Mouse (Mus musculus): Measurements from ENCODE around the gene Dapp1. TPM values are rescaled to one million over a fixed set of nuclear protein-coding genes. Genes with fewer than 3 reads are reported as not detected.
"Not testable (repeated sequence)": the region's sequence is repeated elsewhere in the genome, so short reads cannot be mapped to it uniquely, and the experiment has no call there.

Dapp1 gene
- polyA plus RNA-seq, 1 experiment from 2014 or later: 11.4 TPM

GRCm38 (mm10) chr3:137952914-137953880 lies 28.1 kb downstream of the Dapp1 start:
- Histone ChIP-seq H3K27me3 (ENCODE audit: control insufficient read depth, insufficient read depth, low read length) (no peaks in the 10 kb centered on the region), H3K9me3 (ENCODE audit: control insufficient read depth, low read length) (no peaks in the 10 kb centered on the region), H3K4me2 (replicated peaks; ENCODE audit: low read depth, low read length) (no peak overlapping the region), H3K4me3 (ENCODE audit: low read length) (no peak overlapping the region), H3K27ac (ENCODE audit: low read depth, low read length) (no peak overlapping the region), H3K36me3 (ENCODE audit: control insufficient read depth, insufficient read depth, low read length) (no peaks in the 10 kb centered on the region), H3K4me1 (ENCODE audit: control insufficient read depth, insufficient read depth, low read length) (peaks cover 13% of the 10 kb centered on the region), H3K9ac (ENCODE audit: low read depth, low read length) (no peak overlapping the region)
- WGBS: 69% methylated on average over 14 of the region's 14 CpGs
- ATAC-seq (ENCODE audit: low FRiP score, low TSS enrichment): no peak

DNA sequence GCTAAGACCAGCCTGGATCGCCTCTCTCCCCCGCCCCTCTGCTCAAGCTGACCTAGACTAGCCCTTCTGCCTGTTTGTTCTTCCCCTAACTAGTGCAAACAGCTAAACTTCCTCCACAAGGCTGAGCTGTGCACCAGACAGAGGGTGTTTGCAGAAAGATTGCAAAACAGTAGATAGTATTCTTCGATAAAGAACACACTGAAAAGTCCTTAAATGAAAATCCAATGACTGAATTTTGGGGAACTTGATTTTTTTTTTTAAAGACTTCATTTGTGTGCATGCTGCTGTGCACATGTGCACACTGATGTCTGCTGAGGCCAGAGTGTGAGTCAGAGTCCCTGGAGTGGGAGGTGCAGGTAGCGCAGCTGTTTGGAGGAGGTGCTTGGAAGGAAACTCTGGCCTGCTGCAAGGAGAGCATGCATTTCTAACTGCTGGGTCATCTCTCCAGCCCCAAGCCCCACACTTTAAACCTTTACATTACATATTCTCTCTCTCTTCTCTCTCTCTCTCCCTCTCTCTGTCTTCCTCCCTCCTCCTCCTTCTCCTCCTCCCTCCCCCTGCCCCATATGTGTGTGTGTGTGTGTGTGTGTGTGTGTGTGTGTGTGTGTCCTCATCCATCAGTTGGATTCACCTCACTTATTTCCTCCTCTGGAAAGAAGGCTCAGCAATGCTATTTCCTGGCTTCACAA lies 29.0 kb downstream of the Dapp1 start:
- no peak overlapping the region for H3K4me3 ChIP-seq (ENCODE audit: low read length)
- ATAC-seq (ENCODE audit: low FRiP score, low TSS enrichment): peak; percentile 71; the same call in 1 of the 2 replicates
- peaks cover 13% of the 10 kb centered on the region for H3K4me1 ChIP-seq (ENCODE audit: control insufficient read depth, insufficient read depth, low read length)
- H3K27ac ChIP-seq (ENCODE audit: low read depth, low read length): peak overlapping the region; percentile 7
- no peaks in the 10 kb centered on the region for H3K27me3 ChIP-seq (ENCODE audit: control insufficient read depth, insufficient read depth, low read length)
- no peaks in the 10 kb centered on the region for H3K9me3 ChIP-seq (ENCODE audit: control insufficient read depth, low read length)
- H3K4me2 ChIP-seq (replicated peaks; ENCODE audit: low read depth, low read length): no peak overlapping the region
- no peak overlapping the region for H3K9ac ChIP-seq (ENCODE audit: low read depth, low read length)
- 61% methylated on average over 4 of the region's 4 CpGs for WGBS
- H3K36me3 ChIP-seq (ENCODE audit: control insufficient read depth, insufficient read depth, low read length): no peaks in the 10 kb centered on the region

- Histone ChIP-seq H3K36me3 (ENCODE audit: control insufficient read depth, insufficient read depth, low read length) (no peaks in the 10 kb centered on the region), H3K27me3 (ENCODE audit: control insufficient read depth, insufficient read depth, low read length) (no peaks in the 10 kb centered on the region), H3K4me3 (ENCODE audit: low read length) (no peak overlapping the region), H3K4me1 (ENCODE audit: control insufficient read depth, insufficient read depth, low read length) (peaks cover 13% of the 10 kb centered on the region), H3K27ac (ENCODE audit: low read depth, low read length) (peak overlapping the region; percentile 7; the same call in 1 of the 2 replicates), H3K9ac (ENCODE audit: low read depth, low read length) (no peak overlapping the region), H3K4me2 (replicated peaks; ENCODE audit: low read depth, low read length) (no peak overlapping the region), H3K9me3 (ENCODE audit: control insufficient read depth, low read length) (no peaks in the 10 kb centered on the region)
- WGBS: 36% methylated on average over 7 of the region's 7 CpGs
- no peak for ATAC-seq (ENCODE audit: low FRiP score, low TSS enrichment)
Measured at GRCm38 (mm10) chr3:137951819-137952218, 29.5 kb downstream of the Dapp1 start.

GRCm38 (mm10) chr3:137951302-137951701 lies 30.0 kb downstream of the Dapp1 start:
- not testable (repeated sequence) for ATAC-seq (ENCODE audit: low FRiP score, low TSS enrichment); H3K36me3 ChIP-seq (ENCODE audit: control insufficient read depth, insufficient read depth, low read length); H3K4me2 ChIP-seq (replicated peaks; ENCODE audit: low read depth, low read length); H3K9me3 ChIP-seq (ENCODE audit: control insufficient read depth, low read length); H3K4me3 ChIP-seq (ENCODE audit: low read length); H3K9ac ChIP-seq (ENCODE audit: low read depth, low read length); H3K27ac ChIP-seq (ENCODE audit: low read depth, low read length); H3K27me3 ChIP-seq (ENCODE audit: control insufficient read depth, insufficient read depth, low read length)
- H3K4me1 ChIP-seq (ENCODE audit: control insufficient read depth, insufficient read depth, low read length): peaks cover 13% of the 10 kb centered on the region
- 88% methylated on average over 3 of the region's 3 CpGs for WGBS

DNA sequence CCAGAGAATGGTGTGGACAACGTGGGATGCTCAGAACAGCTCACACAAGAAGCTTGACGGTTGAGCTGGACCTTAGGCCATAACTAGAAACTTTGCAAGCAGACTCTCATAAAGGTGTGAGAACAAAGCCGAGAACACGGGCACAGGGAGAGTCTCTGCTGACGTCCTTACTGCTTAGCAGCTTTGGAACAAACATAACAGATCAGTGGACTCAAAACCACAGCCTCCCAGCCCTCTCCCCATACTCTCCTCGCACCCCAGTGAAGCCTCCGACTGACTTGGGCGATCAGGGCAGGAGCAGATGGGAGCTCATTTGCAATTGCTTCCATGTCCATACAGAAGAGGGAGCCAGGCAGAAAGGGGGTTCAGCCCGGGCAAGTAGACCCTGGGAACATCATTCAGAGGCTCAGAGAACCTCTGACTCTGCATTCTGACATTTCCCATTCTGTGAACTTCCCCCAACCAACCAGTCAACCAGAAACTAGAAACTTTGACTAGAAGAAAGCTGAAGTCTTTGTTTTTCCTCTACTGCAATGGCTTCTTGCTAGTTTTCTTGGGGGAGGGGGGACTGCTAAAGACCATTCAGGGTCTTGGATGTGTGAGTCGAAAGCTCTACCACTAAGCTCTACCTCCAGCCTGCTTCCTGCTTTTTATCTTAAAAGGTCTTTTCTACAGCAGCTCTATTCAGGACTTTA lies 31.0 kb downstream of the Dapp1 start:
- H3K4me1 ChIP-seq (ENCODE audit: control insufficient read depth, insufficient read depth, low read length): peaks cover 13% of the 10 kb centered on the region
- H3K9ac ChIP-seq (ENCODE audit: low read depth, low read length): no peak overlapping the region
- no peaks in the 10 kb centered on the region for H3K36me3 ChIP-seq (ENCODE audit: control insufficient read depth, insufficient read depth, low read length)
- no peak overlapping the region for H3K4me2 ChIP-seq (replicated peaks; ENCODE audit: low read depth, low read length)
- no peak overlapping the region for H3K4me3 ChIP-seq (ENCODE audit: low read length)
- 86% methylated on average over 10 of the region's 10 CpGs for WGBS
- no peak overlapping the region for H3K27ac ChIP-seq (ENCODE audit: low read depth, low read length)
- H3K27me3 ChIP-seq (ENCODE audit: control insufficient read depth, insufficient read depth, low read length): no peaks in the 10 kb centered on the region
- no peak for ATAC-seq (ENCODE audit: low FRiP score, low TSS enrichment)
- H3K9me3 ChIP-seq (ENCODE audit: control insufficient read depth, low read length): no peaks in the 10 kb centered on the region

- no peaks in the 10 kb centered on the region for H3K27me3 ChIP-seq (ENCODE audit: control insufficient read depth, insufficient read depth, low read length)
- H3K4me2 ChIP-seq (replicated peaks; ENCODE audit: low read depth, low read length): no peak overlapping the region
- no peak overlapping the region for H3K27ac ChIP-seq (ENCODE audit: low read depth, low read length)
- peaks cover 8% of the 10 kb centered on the region for H3K4me1 ChIP-seq (ENCODE audit: control insufficient read depth, insufficient read depth, low read length)
- no peak overlapping the region for H3K4me3 ChIP-seq (ENCODE audit: low read length)
- no peaks in the 10 kb centered on the region for H3K36me3 ChIP-seq (ENCODE audit: control insufficient read depth, insufficient read depth, low read length)
- H3K9ac ChIP-seq (ENCODE audit: low read depth, low read length): no peak overlapping the region
- 83% methylated on average over 4 of the region's 4 CpGs for WGBS
- H3K9me3 ChIP-seq (ENCODE audit: control insufficient read depth, low read length): no peaks in the 10 kb centered on the region
- ATAC-seq (ENCODE audit: low FRiP score, low TSS enrichment): no peak
Measured at GRCm38 (mm10) chr3:137947525-137947924, 33.8 kb downstream of the Dapp1 start.

- Histone ChIP-seq H3K27me3 (ENCODE audit: control insufficient read depth, insufficient read depth, low read length) (no peaks in the 10 kb centered on the region), H3K27ac (ENCODE audit: low read depth, low read length) (no peak overlapping the region), H3K9me3 (ENCODE audit: control insufficient read depth, low read length) (no peaks in the 10 kb centered on the region), H3K4me2 (replicated peaks; ENCODE audit: low read depth, low read length) (no peak overlapping the region), H3K4me3 (ENCODE audit: low read length) (no peak overlapping the region), H3K4me1 (ENCODE audit: control insufficient read depth, insufficient read depth, low read length) (peaks cover 1% of the 10 kb centered on the region; the same call in 1 of the 2 replicates), H3K36me3 (ENCODE audit: control insufficient read depth, insufficient read depth, low read length) (no peaks in the 10 kb centered on the region), H3K9ac (ENCODE audit: low read depth, low read length) (no peak overlapping the region)
- WGBS: 93% methylated on average over 3 of the region's 3 CpGs
- no peak for ATAC-seq (ENCODE audit: low FRiP score, low TSS enrichment)
Measured at GRCm38 (mm10) chr3:137946827-137947226, 34.5 kb downstream of the Dapp1 start.

- Histone ChIP-seq H3K27ac (ENCODE audit: low read depth, low read length) (no peak overlapping the region), H3K36me3 (ENCODE audit: control insufficient read depth, insufficient read depth, low read length) (no peaks in the 10 kb centered on the region), H3K27me3 (ENCODE audit: control insufficient read depth, insufficient read depth, low read length) (no peaks in the 10 kb centered on the region), H3K9ac (ENCODE audit: low read depth, low read length) (no peak overlapping the region), H3K4me1 (ENCODE audit: control insufficient read depth, insufficient read depth, low read length) (no peaks in the 10 kb centered on the region), H3K4me2 (replicated peaks; ENCODE audit: low read depth, low read length) (no peak overlapping the region), H3K9me3 (ENCODE audit: control insufficient read depth, low read length) (no peaks in the 10 kb centered on the region), H3K4me3 (ENCODE audit: low read length) (no peak overlapping the region)
- no peak for ATAC-seq (ENCODE audit: low FRiP score, low TSS enrichment)
- WGBS: 83% methylated on average over 6 of the region's 6 CpGs
Measured at GRCm38 (mm10) chr3:137943737-137944154, 37.6 kb downstream of the Dapp1 start.
